Mouse (Mus musculus): ENCODE results near the gene Cdh22. TPM values are rescaled to one million over a fixed set of nuclear protein-coding genes. Genes with fewer than 3 reads are reported as not detected.
A peak's percentile ranks its signal among the peaks of the same experiment; 100 is the strongest.

Cdh22 gene
- polyA plus RNA-seq, 1 experiment from 2014 or later, result 0.93 TPM

DNA sequence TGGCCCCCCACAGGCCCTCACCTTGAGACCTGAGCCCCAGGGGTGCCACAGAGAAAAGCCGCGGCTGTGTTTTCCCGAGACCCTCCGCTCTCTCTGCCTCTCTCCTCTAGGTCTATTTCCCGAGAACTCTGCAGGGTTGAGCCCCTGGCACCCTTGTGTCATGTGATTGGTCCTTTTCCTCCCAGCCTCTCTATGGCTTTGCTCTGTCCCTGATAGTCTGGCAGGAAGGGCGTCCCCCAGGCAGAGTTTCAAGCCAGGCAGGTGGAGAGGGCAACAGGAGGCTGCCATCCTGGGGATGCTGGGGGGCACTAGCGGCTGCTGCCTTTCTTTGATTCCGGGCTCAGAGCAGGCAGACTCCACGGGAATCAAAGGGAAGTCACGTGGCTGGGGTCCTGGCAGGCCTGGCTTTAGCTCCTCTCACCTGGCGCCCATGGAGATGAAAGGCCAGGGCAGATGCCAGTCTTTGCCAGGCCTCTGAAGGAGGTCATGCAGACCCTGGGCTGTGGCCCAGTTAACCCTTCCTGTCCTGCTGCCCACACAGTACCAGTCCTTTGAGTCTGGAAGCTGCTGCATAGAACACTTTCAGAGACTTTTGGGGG, 8.6 kb upstream of the Cdh22 start:
- no peaks in the 10 kb centered on the region for H3K36me3 ChIP-seq (ENCODE audit: control insufficient read depth, insufficient read depth, low read length)
- H3K4me1 ChIP-seq (ENCODE audit: control insufficient read depth, insufficient read depth, low read length), result no peaks in the 10 kb centered on the region
- WGBS, result 4% methylated on average over 11 of the region's 11 CpGs
- H3K9ac ChIP-seq (ENCODE audit: low read depth, low read length), result no peak overlapping the region
- no peaks in the 10 kb centered on the region for H3K9me3 ChIP-seq (ENCODE audit: control insufficient read depth, low read length)
- peaks cover 86% of the 10 kb centered on the region for H3K27me3 ChIP-seq (replicated peaks; ENCODE audit: control insufficient read depth, insufficient read depth, low read length)
- ATAC-seq (ENCODE audit: low read depth) (no peak), DNase-seq (ENCODE audit: low spot score) (no peak)
- no peak overlapping the region for H3K4me3 ChIP-seq (ENCODE audit: low read depth, low read length)
- no peak overlapping the region for H3K4me2 ChIP-seq (ENCODE audit: low read depth, low read length)
- no peak overlapping the region for H3K27ac ChIP-seq (replicated peaks; ENCODE audit: low read depth, low read length)

DNA sequence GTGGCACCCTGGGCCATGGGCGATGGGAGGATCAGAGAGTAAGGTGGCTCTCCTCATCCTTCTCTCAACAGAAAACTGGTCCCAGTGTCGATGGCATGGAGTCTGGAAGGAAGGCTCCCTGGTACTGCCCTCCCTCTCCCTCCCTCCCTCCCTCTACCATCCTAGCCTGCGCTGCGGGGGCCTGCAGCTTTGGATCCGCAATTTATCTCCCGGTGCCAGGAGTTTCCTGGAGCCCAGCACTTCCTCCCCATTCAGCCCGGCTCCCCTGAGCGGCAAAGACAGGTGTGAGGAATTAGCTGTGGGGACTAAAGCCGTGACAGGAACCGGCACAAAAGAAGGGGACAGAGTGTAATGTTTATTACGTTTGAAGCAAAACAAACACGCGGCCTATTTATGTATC, 7.9 kb upstream of the Cdh22 start:
- no peak overlapping the region for H3K27ac ChIP-seq (replicated peaks; ENCODE audit: low read depth, low read length)
- WGBS, result 3% methylated on average over 10 of the region's 13 CpGs
- ATAC-seq (ENCODE audit: low read depth), result no peak

DNA sequence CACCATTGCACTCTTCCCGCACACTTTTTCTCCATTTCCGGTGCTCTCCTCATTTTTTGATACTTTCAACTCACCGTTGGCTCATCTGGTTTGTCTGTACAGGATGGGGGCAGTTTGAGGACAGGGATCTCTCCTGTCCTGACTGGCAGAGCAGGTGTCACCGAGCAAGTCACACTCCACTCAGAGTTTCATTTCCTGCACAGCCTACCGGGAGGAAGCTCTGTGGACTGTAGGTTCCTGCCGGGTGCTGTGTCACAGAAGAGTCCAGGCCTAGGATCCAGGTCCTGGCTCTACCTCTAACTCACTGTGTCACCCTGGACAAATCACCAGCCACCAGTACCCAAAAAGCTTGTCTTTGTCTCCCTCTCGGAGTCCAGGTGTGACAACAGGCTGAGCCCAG, 7.1 kb upstream of the Cdh22 start:
- 60% methylated on average over 7 of the region's 7 CpGs for WGBS
- no peak for DNase-seq (ENCODE audit: low spot score)
- Histone ChIP-seq H3K4me2 (ENCODE audit: low read depth, low read length) (no peak overlapping the region), H3K27ac (replicated peaks; ENCODE audit: low read depth, low read length) (no peak overlapping the region), H3K9me3 (ENCODE audit: control insufficient read depth, low read length) (no peaks in the 10 kb centered on the region), H3K36me3 (ENCODE audit: control insufficient read depth, insufficient read depth, low read length) (no peaks in the 10 kb centered on the region), H3K4me3 (ENCODE audit: low read depth, low read length) (no peak overlapping the region), H3K4me1 (ENCODE audit: control insufficient read depth, insufficient read depth, low read length) (no peaks in the 10 kb centered on the region), H3K27me3 (replicated peaks; ENCODE audit: control insufficient read depth, insufficient read depth, low read length) (peaks cover 90% of the 10 kb centered on the region), H3K9ac (ENCODE audit: low read depth, low read length) (no peak overlapping the region)
- no peak for ATAC-seq (ENCODE audit: low read depth)

More for the DNA sequence above, 7.9 kb upstream of the Cdh22 start:
- no peak overlapping the region for H3K9ac ChIP-seq (ENCODE audit: low read depth, low read length)
- no peaks in the 10 kb centered on the region for H3K36me3 ChIP-seq (ENCODE audit: control insufficient read depth, insufficient read depth, low read length)
- H3K9me3 ChIP-seq (ENCODE audit: control insufficient read depth, low read length), result no peaks in the 10 kb centered on the region
- H3K4me1 ChIP-seq (ENCODE audit: control insufficient read depth, insufficient read depth, low read length), result no peaks in the 10 kb centered on the region
- peaks cover 90% of the 10 kb centered on the region for H3K27me3 ChIP-seq (replicated peaks; ENCODE audit: control insufficient read depth, insufficient read depth, low read length)
- no peak overlapping the region for H3K4me3 ChIP-seq (ENCODE audit: low read depth, low read length)
- no peak overlapping the region for H3K4me2 ChIP-seq (ENCODE audit: low read depth, low read length)
- no peak for DNase-seq (ENCODE audit: low spot score)

DNA sequence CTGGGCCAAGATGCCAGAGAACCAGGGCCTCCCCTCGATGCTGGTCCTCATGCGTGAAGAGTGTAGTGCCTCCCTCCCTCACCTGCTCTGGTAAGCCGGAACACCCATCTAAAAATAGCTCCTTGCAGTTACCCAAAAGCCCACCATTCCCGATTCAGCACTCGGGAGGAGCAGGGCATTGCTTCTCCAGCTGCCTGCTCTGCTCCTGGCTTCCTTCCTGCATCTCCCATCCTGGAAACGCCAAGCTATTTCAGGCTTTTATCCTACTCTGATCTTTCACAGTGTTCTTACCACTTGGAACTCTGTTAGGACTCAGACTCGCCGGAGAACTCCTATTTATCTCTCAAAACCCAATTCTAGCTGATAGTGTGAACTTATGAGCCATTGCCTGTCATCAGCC, 5.7 kb upstream of the Cdh22 start:
- peaks cover 93% of the 10 kb centered on the region for H3K27me3 ChIP-seq (replicated peaks; ENCODE audit: control insufficient read depth, insufficient read depth, low read length)
- 40% methylated on average over 7 of the region's 8 CpGs for WGBS
- ATAC-seq (ENCODE audit: low read depth) (no peak), DNase-seq (ENCODE audit: low spot score) (no peak)
- H3K4me3 ChIP-seq (ENCODE audit: low read depth, low read length), result no peak overlapping the region
- H3K36me3 ChIP-seq (ENCODE audit: control insufficient read depth, insufficient read depth, low read length), result no peaks in the 10 kb centered on the region
- no peak overlapping the region for H3K27ac ChIP-seq (replicated peaks; ENCODE audit: low read depth, low read length)
- H3K4me1 ChIP-seq (ENCODE audit: control insufficient read depth, insufficient read depth, low read length), result no peaks in the 10 kb centered on the region
- H3K9me3 ChIP-seq (ENCODE audit: control insufficient read depth, low read length), result no peaks in the 10 kb centered on the region
- H3K9ac ChIP-seq (ENCODE audit: low read depth, low read length), result no peak overlapping the region
- H3K4me2 ChIP-seq (ENCODE audit: low read depth, low read length), result no peak overlapping the region

DNA sequence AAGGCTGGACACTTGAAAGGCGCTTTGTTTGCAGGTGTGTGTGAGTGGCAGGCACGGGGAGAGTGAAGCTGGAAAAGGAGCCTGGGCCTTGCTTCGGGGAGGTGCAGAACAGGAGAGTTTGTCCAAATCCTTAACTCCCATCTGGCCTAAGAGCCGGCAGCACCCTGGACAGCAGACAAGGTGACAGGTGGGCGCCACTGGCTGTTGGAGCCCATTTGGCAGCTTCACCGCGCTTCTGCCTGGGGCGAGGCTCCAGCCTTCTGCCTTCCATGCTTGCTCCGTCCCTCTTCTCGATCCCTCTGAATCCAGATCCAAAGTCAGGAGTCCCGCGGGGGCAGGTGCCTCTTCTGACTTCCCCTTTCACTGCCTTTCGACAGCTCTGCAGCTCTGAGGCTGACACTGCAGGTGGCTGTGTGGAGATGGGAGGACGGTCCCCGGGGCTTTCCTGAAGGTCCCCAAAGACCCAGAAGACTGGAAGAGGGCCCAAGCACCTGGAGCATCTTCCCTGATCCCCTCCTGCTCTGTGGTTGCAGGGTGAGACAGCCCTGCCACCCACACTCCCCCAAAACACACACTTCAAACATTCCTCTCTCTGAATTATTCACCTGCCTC, 5.0 kb upstream of the Cdh22 start:
- DNase-seq (ENCODE audit: low spot score), result peak; percentile 22
- Histone ChIP-seq H3K4me3 (ENCODE audit: low read depth, low read length) (no peak overlapping the region), H3K4me1 (ENCODE audit: control insufficient read depth, insufficient read depth, low read length) (peaks cover 5% of the 10 kb centered on the region; the same call in 1 of the 2 replicates), H3K36me3 (ENCODE audit: control insufficient read depth, insufficient read depth, low read length) (no peaks in the 10 kb centered on the region), H3K9ac (ENCODE audit: low read depth, low read length) (no peak overlapping the region), H3K9me3 (ENCODE audit: control insufficient read depth, low read length) (no peaks in the 10 kb centered on the region), H3K27ac (replicated peaks; ENCODE audit: low read depth, low read length) (no peak overlapping the region), H3K27me3 (replicated peaks; ENCODE audit: control insufficient read depth, insufficient read depth, low read length) (peaks cover 95% of the 10 kb centered on the region), H3K4me2 (ENCODE audit: low read depth, low read length) (no peak overlapping the region)
- 9% methylated on average over 15 of the region's 15 CpGs for WGBS
- no peak for ATAC-seq (ENCODE audit: low read depth)

DNA sequence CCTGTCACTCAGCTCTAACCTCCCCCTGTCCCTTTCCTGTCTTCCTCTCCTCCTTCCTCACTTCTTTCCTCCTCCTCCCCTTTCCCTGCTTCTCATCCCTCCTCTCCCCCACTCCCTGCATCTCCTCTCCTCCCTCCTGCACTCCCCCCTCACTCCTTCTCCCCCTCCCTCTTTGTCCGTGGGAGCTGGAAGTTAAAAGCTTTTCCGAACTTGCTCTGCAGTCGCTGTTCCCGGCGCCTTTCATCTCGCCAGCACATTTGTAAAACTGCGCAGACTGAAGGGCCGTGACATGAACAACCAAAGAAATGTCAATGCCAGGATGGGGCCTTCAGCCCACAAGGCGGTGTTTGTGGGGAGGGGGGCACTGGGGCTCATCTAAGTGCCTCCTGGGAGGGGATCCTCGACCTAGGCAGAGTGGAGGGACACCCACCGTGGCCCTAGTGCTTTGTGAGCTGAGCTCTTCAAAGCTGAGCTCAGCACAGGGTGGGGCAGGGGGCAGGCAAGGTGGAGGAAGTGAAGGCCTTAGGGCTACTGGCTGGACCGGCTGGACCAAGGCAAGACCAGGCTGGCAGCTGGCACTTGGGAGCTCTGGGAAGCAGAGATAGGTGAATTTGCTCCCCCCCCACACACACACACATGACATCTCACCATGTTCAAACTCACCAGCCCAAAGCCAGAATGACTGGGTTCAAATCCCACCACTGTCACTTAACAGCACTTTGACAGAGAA, 3.9 kb upstream of the Cdh22 start:
- peaks cover 8% of the 10 kb centered on the region; the same call in 1 of the 2 replicates for H3K4me1 ChIP-seq (ENCODE audit: control insufficient read depth, insufficient read depth, low read length)

DNA sequence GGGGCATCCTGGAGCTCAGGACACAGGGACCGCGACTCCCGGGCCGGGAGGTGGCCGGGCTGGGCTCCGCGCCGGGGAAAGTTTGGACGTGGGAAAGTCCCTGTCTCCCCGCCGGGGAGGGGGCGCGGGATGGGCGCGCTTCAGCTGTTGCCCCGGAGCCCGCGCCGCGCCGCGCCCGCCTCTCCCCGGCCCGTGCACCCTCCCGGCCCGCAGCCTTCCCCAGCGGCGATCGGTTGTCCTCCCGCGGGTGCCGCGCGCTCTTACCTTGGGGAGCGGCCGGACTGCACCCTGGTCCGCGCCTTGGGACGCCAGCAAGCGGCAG, 401 bp downstream of the Cdh22 start:
- Histone ChIP-seq H3K27ac (replicated peaks; ENCODE audit: low read depth, low read length) (no peak overlapping the region), H3K4me3 (ENCODE audit: low read depth, low read length) (peak overlapping the region; percentile 61), H3K4me1 (ENCODE audit: control insufficient read depth, insufficient read depth, low read length) (peaks cover 9% of the 10 kb centered on the region; the same call in 1 of the 2 replicates), H3K9ac (ENCODE audit: low read depth, low read length) (peak overlapping the region; percentile 64), H3K4me2 (ENCODE audit: low read depth, low read length) (peak overlapping the region; percentile 99), H3K36me3 (ENCODE audit: control insufficient read depth, insufficient read depth, low read length) (no peaks in the 10 kb centered on the region), H3K27me3 (replicated peaks; ENCODE audit: control insufficient read depth, insufficient read depth, low read length) (peaks cover 96% of the 10 kb centered on the region), H3K9me3 (ENCODE audit: control insufficient read depth, low read length) (no peaks in the 10 kb centered on the region)
- DNase-seq (ENCODE audit: low spot score), result no peak
- WGBS, result 0% methylated on average over 10 of the region's 41 CpGs
- ATAC-seq (ENCODE audit: low read depth), result peak; percentile 19; the same call in 1 of the 2 replicates

More for the DNA sequence above, 3.9 kb upstream of the Cdh22 start:
- no peak overlapping the region for H3K4me2 ChIP-seq (ENCODE audit: low read depth, low read length)
- no peaks in the 10 kb centered on the region for H3K36me3 ChIP-seq (ENCODE audit: control insufficient read depth, insufficient read depth, low read length)
- 5% methylated on average over 12 of the region's 12 CpGs for WGBS
- DNase-seq (ENCODE audit: low spot score), result no peak
- no peaks in the 10 kb centered on the region for H3K9me3 ChIP-seq (ENCODE audit: control insufficient read depth, low read length)
- no peak for ATAC-seq (ENCODE audit: low read depth)
- peaks cover 98% of the 10 kb centered on the region for H3K27me3 ChIP-seq (replicated peaks; ENCODE audit: control insufficient read depth, insufficient read depth, low read length)
- no peak overlapping the region for H3K27ac ChIP-seq (replicated peaks; ENCODE audit: low read depth, low read length)
- H3K9ac ChIP-seq (ENCODE audit: low read depth, low read length), result no peak overlapping the region
- no peak overlapping the region for H3K4me3 ChIP-seq (ENCODE audit: low read depth, low read length)

DNA sequence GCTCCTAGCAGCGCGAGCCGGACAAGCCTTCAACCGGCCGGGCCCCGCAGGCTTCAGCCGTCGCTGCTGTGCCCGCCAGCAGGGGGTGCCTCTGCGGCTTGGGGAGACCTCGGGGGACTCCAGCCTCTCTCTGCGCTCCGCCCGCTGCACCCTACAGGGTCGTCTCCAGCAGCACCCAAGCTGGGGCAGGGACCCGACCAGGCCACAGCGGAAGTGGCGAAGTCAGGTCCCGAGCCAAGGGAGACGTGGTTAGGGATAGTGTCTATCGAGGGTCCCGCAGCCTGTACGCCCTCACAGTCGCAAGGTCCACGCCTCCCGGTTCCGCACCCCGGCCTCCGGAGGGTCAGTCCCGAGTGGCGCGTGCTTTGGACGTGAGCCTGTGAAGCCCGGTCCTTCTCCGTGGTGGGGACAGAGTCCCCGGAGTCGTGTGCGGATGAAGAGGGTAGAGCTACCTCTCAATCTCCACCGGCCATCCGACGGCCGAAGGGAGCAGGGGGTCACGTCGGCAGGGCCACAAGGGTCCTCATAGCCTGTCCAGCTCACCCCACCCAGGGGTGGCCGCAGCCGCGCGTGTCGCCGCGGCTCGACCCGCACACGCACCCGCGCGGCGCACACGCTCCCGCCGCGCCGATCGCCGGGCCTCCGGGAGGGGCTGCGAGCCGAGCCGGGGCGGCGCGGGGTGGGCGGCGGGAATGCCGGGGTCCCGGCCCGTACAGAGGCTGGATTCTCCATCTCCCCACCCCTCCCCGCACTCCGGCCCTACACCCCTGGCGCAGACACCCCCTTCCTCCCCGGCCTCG, 962 bp downstream of the Cdh22 start:
- ATAC-seq (ENCODE audit: low read depth), result no peak
- H3K36me3 ChIP-seq (ENCODE audit: control insufficient read depth, insufficient read depth, low read length), result no peaks in the 10 kb centered on the region
- peak overlapping the region; percentile 64 for H3K9ac ChIP-seq (ENCODE audit: low read depth, low read length)
- WGBS, result 2% methylated on average over 13 of the region's 82 CpGs
- peaks cover 90% of the 10 kb centered on the region for H3K27me3 ChIP-seq (replicated peaks; ENCODE audit: control insufficient read depth, insufficient read depth, low read length)
- DNase-seq (ENCODE audit: low spot score), result peak; percentile 32
- peak overlapping the region; percentile 99 for H3K4me2 ChIP-seq (ENCODE audit: low read depth, low read length)
- H3K27ac ChIP-seq (replicated peaks; ENCODE audit: low read depth, low read length), result no peak overlapping the region
- peak overlapping the region; percentile 61 for H3K4me3 ChIP-seq (ENCODE audit: low read depth, low read length)
- H3K9me3 ChIP-seq (ENCODE audit: control insufficient read depth, low read length), result no peaks in the 10 kb centered on the region
- peaks cover 9% of the 10 kb centered on the region; the same call in 1 of the 2 replicates for H3K4me1 ChIP-seq (ENCODE audit: control insufficient read depth, insufficient read depth, low read length)

Data from embryonic facial prominence, embryonic 14.5 days (tissue).